Mouse (Mus musculus) stomach, postnatal 0 days (tissue): ENCODE results near the gene Atf6b.

Source experiments
- CTCF ChIP-seq: IDR thresholded peaks from 2 replicates; pipeline ENCODE4 v1.5.1; 2016; ENCODE audit warnings: antibody characterized with exemption, low read depth, mild to moderate bottlenecking, moderate library complexity
- EP300 ChIP-seq: optimal IDR thresholded peaks from 2 replicates; pipeline ENCODE3; 2016; ENCODE audit warnings: antibody characterized with exemption

DNA sequence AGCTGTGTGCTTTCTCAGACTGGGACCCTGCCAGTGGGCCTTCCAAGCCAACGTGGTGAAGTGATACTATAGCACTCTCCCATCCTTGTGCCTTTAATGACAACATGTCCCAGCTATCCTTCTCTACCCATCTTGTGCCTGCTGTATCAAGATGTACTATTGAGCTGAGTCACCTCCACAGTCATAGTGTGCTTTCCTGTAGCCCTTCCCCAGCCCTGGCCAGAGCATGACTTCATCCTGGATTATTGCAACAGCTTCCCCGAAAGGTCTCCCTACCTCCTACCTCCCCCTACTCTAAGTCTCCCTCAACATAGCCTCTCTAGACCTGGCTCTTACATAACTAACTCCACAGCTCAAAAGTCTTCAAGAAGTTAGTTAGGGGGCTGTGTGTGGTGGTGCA lies 11.3 kb upstream of the Atf6b start:
- no peak for TF ChIP-seq CTCF
- TF ChIP-seq EP300, result no peak
